Mouse (Mus musculus): ENCODE measurements around the gene Tshz2.

DNA sequence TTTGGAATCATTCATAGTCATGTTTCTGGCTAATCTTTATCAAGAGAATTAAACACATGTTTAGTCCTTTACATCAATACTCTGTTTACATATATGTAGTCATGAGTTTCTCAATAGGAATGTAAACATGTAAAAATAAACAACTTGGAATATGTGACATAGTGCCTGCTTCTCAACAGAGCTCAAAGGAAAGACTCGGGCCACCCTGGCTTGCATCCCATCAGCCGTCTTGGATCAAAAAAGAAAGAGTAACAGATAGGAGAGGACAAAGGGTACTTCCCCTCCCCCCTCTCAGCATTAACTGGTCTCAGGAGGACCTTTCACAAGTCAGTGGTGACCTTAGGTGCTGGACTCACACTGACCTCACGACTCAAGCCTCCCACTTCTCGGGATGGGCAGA, 142.3 kb downstream of the Tshz2 start:
- TF ChIP-seq POLR2A (IDR thresholded peaks at IDR 0.05; ENCODE audit: borderline replicate concordance, insufficient read depth, low read length), result no peak
- no peak for TF ChIP-seq CTCF (IDR thresholded peaks at IDR 0.05; ENCODE audit: borderline replicate concordance, insufficient read depth, low read depth, low read length)
